Comparison of ENCODE assay signal across 8 mouse cellular contexts in genomic region chr12:102703921-102704408, GRCm38 (mm10). TPM values are rescaled to one million over a fixed set of nuclear protein-coding genes. Genes with fewer than 3 reads are reported as not detected.
DNase-seq lines count a peak whose midpoint lies in the region; ATAC-seq and TF ChIP-seq lines count a peak whose summit lies in the region.

No protein-coding gene starts in this region.

- no peak; the same call in none of the 2 replicates for ATAC-seq in kidney, embryonic 15.5 days (replicated peaks; ENCODE audit: low FRiP score)
- ATAC-seq in G1E (ENCODE audit: extremely low read depth, insufficient number of reproducible peaks, low FRiP score, poor library complexity, severe bottlenecking), result no peak
- ATAC-seq in forebrain, embryonic 12.5 days (ENCODE audit: low FRiP score), result peak; percentile 17
- ATAC-seq in liver, embryonic 14.5 days (ENCODE audit: insufficient read depth), result no peak
- ATAC-seq in stomach, postnatal 0 days (ENCODE audit: low FRiP score, low TSS enrichment), result no peak

- DNase-seq in kidney, adult 11 months, result no peak
- no peak for DNase-seq in G1E (ENCODE audit: low spot score)
- peak in 1 of 3 experiments; percentile 24 for DNase-seq in liver, embryonic 14.5 days (ENCODE audit: low read depth in 3 of 3, low spot score in 3 of 3)
- no peak for DNase-seq in stomach, postnatal 0 days (ENCODE audit: low spot score)
- DNase-seq in kidney, adult 8-10 months, result no peak
- no peak for DNase-seq in lung, postnatal 10 days

- peak overlapping the region; percentile 76 for H3K9ac ChIP-seq in kidney, embryonic 15.5 days
- H3K9ac ChIP-seq in forebrain, embryonic 12.5 days, result peak overlapping the region; percentile 83
- H3K9ac ChIP-seq in liver, embryonic 14.5 days (replicated peaks), result peak overlapping the region; percentile 66
- H3K9ac ChIP-seq in stomach, postnatal 0 days (ENCODE audit: low read length), result peak overlapping the region; percentile 79

- TF ChIP-seq EP300 in liver, embryonic 14.5 days (IDR thresholded peaks at IDR 0.05; ENCODE audit: low read depth), result no peak
- TF ChIP-seq EP300 in stomach, postnatal 0 days (optimal IDR thresholded peaks at IDR 0.05), result no peak

- peaks cover 71% of the 10 kb centered on the region for H3K4me1 ChIP-seq in kidney, embryonic 15.5 days
- peaks cover 44% of the 10 kb centered on the region for H3K4me1 ChIP-seq in G1E (ENCODE audit: insufficient read depth, low read depth, low read length)
- H3K4me1 ChIP-seq in forebrain, embryonic 12.5 days, result peaks cover 54% of the 10 kb centered on the region
- peaks cover 0 to 20% of the 10 kb centered on the region in 2 experiments; a peak in 3 of 4 replicates for H3K4me1 ChIP-seq in liver, embryonic 14.5 days (replicated peaks; ENCODE audit: control insufficient read depth in 2 of 2, insufficient read depth in 2 of 2, low read length in 1 of 2)
- H3K4me1 ChIP-seq in stomach, postnatal 0 days (replicated peaks; ENCODE audit: control insufficient read depth, insufficient read depth), result peaks cover 2% of the 10 kb centered on the region; the same call in 1 of the 2 replicates

- WGBS in kidney, embryonic 15.5 days, result 9% methylated on average over 17 of the region's 17 CpGs
- WGBS in forebrain, embryonic 12.5 days, result 2% methylated on average over 17 of the region's 17 CpGs
- 15% methylated on average over 17 of the region's 17 CpGs for WGBS in liver, embryonic 14.5 days (ENCODE audit: insufficient replicate concordance)
- 11% methylated on average over 17 of the region's 17 CpGs for WGBS in stomach, postnatal 0 days

- peak overlapping the region; percentile 97 for H3K4me2 ChIP-seq in kidney, embryonic 15.5 days
- H3K4me2 ChIP-seq in forebrain, embryonic 12.5 days, result peak overlapping the region; percentile 91
- peak overlapping the region; percentile 94 for H3K4me2 ChIP-seq in liver, embryonic 14.5 days (ENCODE audit: low read depth)
- peak overlapping the region; percentile 95 for H3K4me2 ChIP-seq in stomach, postnatal 0 days (replicated peaks; ENCODE audit: low read depth)

- H3K4me3 ChIP-seq in kidney, embryonic 15.5 days (replicated peaks), result peak overlapping the region; percentile 83
- H3K4me3 ChIP-seq in G1E (ENCODE audit: low read depth, low read length), result peak overlapping the region; percentile 80
- H3K4me3 ChIP-seq in forebrain, embryonic 12.5 days (replicated peaks), result peak overlapping the region; percentile 82
- H3K4me3 ChIP-seq in liver, embryonic 14.5 days (ENCODE audit: insufficient read depth in 1 of 2, low read depth in 2 of 2, low read length in 2 of 2), result peak overlapping the region; percentile 78 to 81
- H3K4me3 ChIP-seq in stomach, postnatal 0 days (ENCODE audit: low read depth, low read length), result peak overlapping the region; percentile 79

- TF ChIP-seq CTCF in G1E (IDR thresholded peaks at IDR 0.05; ENCODE audit: low read depth, low read length), result no peak
- TF ChIP-seq CTCF in liver, embryonic 14.5 days (IDR thresholded peaks at IDR 0.05; ENCODE audit: low read depth), result no peak
- TF ChIP-seq CTCF in stomach, postnatal 0 days (IDR thresholded peaks at IDR 0.05; ENCODE audit: low read depth), result no peak

- no peaks in the 10 kb centered on the region for H3K36me3 ChIP-seq in kidney, embryonic 15.5 days
- H3K36me3 ChIP-seq in G1E (replicated peaks), result no peaks in the 10 kb centered on the region
- H3K36me3 ChIP-seq in forebrain, embryonic 12.5 days (replicated peaks), result no peaks in the 10 kb centered on the region
- no peaks in the 10 kb centered on the region for H3K36me3 ChIP-seq in liver, embryonic 14.5 days (replicated peaks; ENCODE audit: control insufficient read depth, insufficient read depth, low read depth)
- no peaks in the 10 kb centered on the region for H3K36me3 ChIP-seq in stomach, postnatal 0 days (ENCODE audit: control insufficient read depth, insufficient read depth, low read length)

- H3K27me3 ChIP-seq in kidney, embryonic 15.5 days, result no peaks in the 10 kb centered on the region
- H3K27me3 ChIP-seq in G1E (ENCODE audit: insufficient read depth, low read length), result peaks cover 40% of the 10 kb centered on the region
- peaks cover 14% of the 10 kb centered on the region; the same call in 1 of the 2 replicates for H3K27me3 ChIP-seq in forebrain, embryonic 12.5 days
- H3K27me3 ChIP-seq in liver, embryonic 14.5 days (ENCODE audit: control insufficient read depth, insufficient read depth, low read length), result no peaks in the 10 kb centered on the region; the same call in 1 of the 2 replicates
- no peaks in the 10 kb centered on the region for H3K27me3 ChIP-seq in stomach, postnatal 0 days (ENCODE audit: control insufficient read depth, insufficient read depth, low read length)

- H3K27ac ChIP-seq in kidney, embryonic 15.5 days, result peak overlapping the region; percentile 64
- H3K27ac ChIP-seq in forebrain, embryonic 12.5 days, result peak overlapping the region; percentile 75
- H3K27ac ChIP-seq in liver, embryonic 14.5 days, result no peak overlapping the region
- H3K27ac ChIP-seq in stomach, postnatal 0 days (replicated peaks), result peak overlapping the region; percentile 94

- no peaks in the 10 kb centered on the region for H3K9me3 ChIP-seq in kidney, embryonic 15.5 days (replicated peaks)
- H3K9me3 ChIP-seq in G1E (replicated peaks), result no peaks in the 10 kb centered on the region
- no peaks in the 10 kb centered on the region for H3K9me3 ChIP-seq in forebrain, embryonic 12.5 days
- no peaks in the 10 kb centered on the region for H3K9me3 ChIP-seq in liver, embryonic 14.5 days (ENCODE audit: control insufficient read depth, low read length)
- H3K9me3 ChIP-seq in stomach, postnatal 0 days (ENCODE audit: control insufficient read depth, low read length), result no peaks in the 10 kb centered on the region

RNA-seq across cellular contexts. Expression of gene Itpk1, which starts 0.8 kb away (rescaled TPM):
- 18.9 and 20.8 TPM in 2 replicates for polyA plus RNA-seq in kidney, embryonic 15.5 days (2015; fragmentation: Nextera tagmentation; extraction: Ambion mirVana)
- total RNA-seq in G1E (2014; fragmentation: Nextera tagmentation), result 2.5 and 4.4 TPM in 2 replicates
- 2.7 and 3.0 TPM in 2 replicates for total RNA-seq in G1E (2017)
- 4.6 and 6.4 TPM in 2 replicates for polyA plus RNA-seq in G1E (2012)
- 22.5 and 23.1 TPM in 2 replicates for polyA plus RNA-seq in forebrain, embryonic 12.5 days (2016; fragmentation: Nextera tagmentation; extraction: Ambion mirVana)
- polyA plus RNA-seq in liver, embryonic 14.5 days (2012; rRNA removed), result 2.0 and 2.3 TPM in 2 replicates
- 2.4 TPM in 2 replicates for polyA plus RNA-seq in liver, embryonic 14.5 days (2014; fragmentation: Nextera tagmentation; extraction: Ambion mirVana)
- polyA plus RNA-seq in stomach, postnatal 0 days (2015; fragmentation: Nextera tagmentation; extraction: Ambion mirVana), result 21.5 and 26.7 TPM in 2 replicates

RNA-seq across cellular contexts. Expression of gene Moap1, which starts 39.5 kb away (rescaled TPM):
- 24.5 and 25.4 TPM in 2 replicates for polyA plus RNA-seq in kidney, embryonic 15.5 days (2015; fragmentation: Nextera tagmentation; extraction: Ambion mirVana)
- total RNA-seq in G1E (2014; fragmentation: Nextera tagmentation) (36.0 and 41.9 TPM in 2 replicates), G1E (2017) (16.3 and 22.3 TPM in 2 replicates)
- 2.7 and 3.6 TPM in 2 replicates for polyA plus RNA-seq in G1E (2012)
- 30.1 and 33.4 TPM in 2 replicates for polyA plus RNA-seq in forebrain, embryonic 12.5 days (2016; fragmentation: Nextera tagmentation; extraction: Ambion mirVana)
- polyA plus RNA-seq in liver, embryonic 14.5 days (2012; rRNA removed), result 1.1 and 1.8 TPM in 2 replicates
- polyA plus RNA-seq in liver, embryonic 14.5 days (2014; fragmentation: Nextera tagmentation; extraction: Ambion mirVana), result 5.6 and 6.7 TPM in 2 replicates
- polyA plus RNA-seq in stomach, postnatal 0 days (2015; fragmentation: Nextera tagmentation; extraction: Ambion mirVana), result 8.1 and 9.5 TPM in 2 replicates

RNA-seq across cellular contexts. Expression of gene Tmem251, which starts 39.6 kb away (rescaled TPM):
- polyA plus RNA-seq in kidney, embryonic 15.5 days (2015; fragmentation: Nextera tagmentation; extraction: Ambion mirVana), result 10.0 and 10.8 TPM in 2 replicates
- total RNA-seq in G1E (2014; fragmentation: Nextera tagmentation) (5.1 and 8.8 TPM in 2 replicates), G1E (2017) (22.6 TPM in 2 replicates)
- 2.3 and 3.2 TPM in 2 replicates for polyA plus RNA-seq in G1E (2012)
- 12.0 and 12.4 TPM in 2 replicates for polyA plus RNA-seq in forebrain, embryonic 12.5 days (2016; fragmentation: Nextera tagmentation; extraction: Ambion mirVana)
- polyA plus RNA-seq in liver, embryonic 14.5 days (2012; rRNA removed), result 2.0 TPM in 2 replicates
- polyA plus RNA-seq in liver, embryonic 14.5 days (2014; fragmentation: Nextera tagmentation; extraction: Ambion mirVana), result 6.6 and 6.7 TPM in 2 replicates
- 10.5 and 10.9 TPM in 2 replicates for polyA plus RNA-seq in stomach, postnatal 0 days (2015; fragmentation: Nextera tagmentation; extraction: Ambion mirVana)

RNA-seq across cellular contexts. Expression of gene Gm28051, which starts 53.6 kb away (rescaled TPM):
- not detected in 2 replicates for polyA plus RNA-seq in kidney, embryonic 15.5 days (2015; fragmentation: Nextera tagmentation; extraction: Ambion mirVana)
- total RNA-seq in G1E (2014; fragmentation: Nextera tagmentation), result not detected in 2 replicates
- 0.87 TPM in 1 of 2 replicates, not detected in the other for total RNA-seq in G1E (2017)
- polyA plus RNA-seq in G1E (2012), result 6.0 and 9.1 TPM in 2 replicates
- polyA plus RNA-seq in forebrain, embryonic 12.5 days (2016; fragmentation: Nextera tagmentation; extraction: Ambion mirVana), result not detected in 2 replicates
- polyA plus RNA-seq in liver, embryonic 14.5 days (2012; rRNA removed), result not detected in 2 replicates
- polyA plus RNA-seq in liver, embryonic 14.5 days (2014; fragmentation: Nextera tagmentation; extraction: Ambion mirVana), result not detected in 2 replicates
- not detected in 2 replicates for polyA plus RNA-seq in stomach, postnatal 0 days (2015; fragmentation: Nextera tagmentation; extraction: Ambion mirVana)

RNA-seq across cellular contexts. Expression of gene Gon7, which starts 53.6 kb away (rescaled TPM):
- 33.7 and 38.7 TPM in 2 replicates for polyA plus RNA-seq in kidney, embryonic 15.5 days (2015; fragmentation: Nextera tagmentation; extraction: Ambion mirVana)
- total RNA-seq in G1E (2014; fragmentation: Nextera tagmentation) (35.2 and 41.2 TPM in 2 replicates), G1E (2017) (60.8 and 61.5 TPM in 2 replicates)
- polyA plus RNA-seq in G1E (2012), result 19.4 and 22.7 TPM in 2 replicates
- 48.4 and 49.3 TPM in 2 replicates for polyA plus RNA-seq in forebrain, embryonic 12.5 days (2016; fragmentation: Nextera tagmentation; extraction: Ambion mirVana)
- 4.0 and 6.9 TPM in 2 replicates for polyA plus RNA-seq in liver, embryonic 14.5 days (2012; rRNA removed)
- polyA plus RNA-seq in liver, embryonic 14.5 days (2014; fragmentation: Nextera tagmentation; extraction: Ambion mirVana), result 9.3 and 10.8 TPM in 2 replicates
- 13.6 and 14.7 TPM in 2 replicates for polyA plus RNA-seq in stomach, postnatal 0 days (2015; fragmentation: Nextera tagmentation; extraction: Ambion mirVana)
